Mouse (Mus musculus) mouse trophoblast stem cell (cell line): ENCODE data around the gene Ovol1.

Experiments used
- in situ Hi-C, 2 experiments: fragments of 300-500 bp; cut with MseI, MboI; formaldehyde crosslinking; loops; 2 replicates in 1 of 2; 3 replicates in 1 of 2; pipeline ENCODE4 v1.15.1; 2025

Gene Ovol1

DNA sequence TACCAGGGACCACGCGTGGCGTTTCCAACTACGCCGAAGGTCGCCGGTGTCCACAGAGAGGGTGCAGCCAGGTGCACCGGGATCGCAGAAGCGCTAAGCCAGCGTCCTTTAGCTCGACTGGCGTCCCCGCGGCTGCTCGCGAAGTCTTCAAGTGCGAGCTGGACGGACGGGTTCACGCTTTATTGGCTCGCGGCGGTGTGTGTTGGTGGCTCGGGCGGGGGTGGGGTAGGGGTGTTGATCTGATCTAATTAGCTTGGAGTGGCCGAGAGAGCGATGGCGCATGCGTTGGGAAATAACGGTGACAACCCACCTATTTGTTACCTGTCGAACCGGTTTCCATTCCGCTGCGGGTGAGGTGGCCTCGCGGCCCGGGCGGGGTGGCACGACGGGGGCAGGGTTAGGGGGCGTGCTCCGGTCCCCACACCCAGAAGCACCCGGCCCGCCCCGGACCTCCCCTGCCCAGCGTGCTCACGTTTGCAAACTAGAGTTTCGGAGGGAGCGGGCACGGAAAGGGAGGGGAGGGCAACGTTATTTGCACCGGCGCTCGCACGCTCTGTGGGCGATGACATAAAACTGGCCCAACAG, at the start of gene Ovol1:
Ovol1 (minus strand) TSS at position 190 of the 585 bp plus-strand sequence.
- in situ Hi-C loops = no loop called here

DNA sequence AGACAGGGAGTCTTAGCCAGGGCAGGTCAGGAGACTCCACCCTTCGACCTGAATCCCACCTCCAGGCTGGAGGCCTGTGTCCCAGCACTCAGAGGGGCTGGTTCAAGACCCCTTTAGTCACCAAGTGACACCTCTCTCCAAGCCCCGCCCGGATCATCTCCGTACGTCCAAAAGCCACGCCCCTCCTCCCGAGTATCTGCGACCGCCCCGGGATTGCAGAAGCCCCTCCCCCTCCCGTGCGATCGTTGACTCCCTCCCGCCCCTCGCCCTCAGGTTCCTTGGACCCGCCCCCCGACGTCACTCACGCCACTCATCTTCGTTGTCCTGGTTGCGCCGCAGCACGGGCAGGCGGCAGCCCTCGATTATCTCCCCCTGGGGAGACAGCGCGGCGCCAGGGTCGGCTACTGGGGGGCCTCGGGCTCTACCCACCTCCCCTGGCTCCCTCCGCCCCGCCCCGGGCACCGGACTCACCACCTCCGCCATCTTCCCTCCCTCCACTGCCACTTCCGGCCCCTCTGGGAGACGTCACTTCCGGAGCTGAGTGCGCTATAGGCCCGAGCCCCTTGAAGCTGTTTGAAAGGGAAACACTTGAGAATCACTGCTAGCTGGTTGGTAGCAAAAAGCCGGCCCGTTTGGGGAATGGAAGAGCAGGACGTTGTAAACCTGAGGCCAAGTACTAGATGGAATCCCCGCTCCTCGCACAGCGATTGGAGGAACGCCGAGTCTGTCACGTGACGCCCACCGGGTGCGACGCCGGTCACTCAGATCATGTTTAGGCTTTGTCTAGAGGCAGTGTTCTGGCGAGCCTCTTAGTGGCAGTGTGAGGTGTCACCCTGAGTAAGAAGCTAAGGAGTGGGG, 49.3 kb upstream of the Ovol1 start, which contains the start of gene Kat5:
Kat5 (minus strand) TSS at position 691 of the 858 bp plus-strand sequence.
- in situ Hi-C loops = no loop called here

DNA sequence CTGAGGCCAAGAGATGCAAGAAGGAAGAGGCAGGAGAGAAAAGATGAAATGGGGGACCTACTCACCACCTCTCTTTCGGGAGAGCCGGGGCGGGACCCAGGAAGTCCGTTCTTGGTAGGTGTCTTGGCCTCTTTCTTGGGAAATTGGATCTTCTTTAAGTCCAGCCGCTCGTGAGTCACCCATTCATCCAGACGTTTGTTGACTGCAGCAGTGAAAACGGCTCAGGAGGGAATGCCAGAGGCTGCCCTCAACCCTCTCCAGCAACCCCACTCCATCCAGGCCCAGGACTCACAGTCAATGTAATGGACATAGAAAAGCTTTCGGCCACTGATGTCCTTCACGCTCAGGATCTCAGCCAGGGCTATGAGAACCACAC, 48.7 kb upstream of the Ovol1 start:
- in situ Hi-C loops = no loop called here

DNA sequence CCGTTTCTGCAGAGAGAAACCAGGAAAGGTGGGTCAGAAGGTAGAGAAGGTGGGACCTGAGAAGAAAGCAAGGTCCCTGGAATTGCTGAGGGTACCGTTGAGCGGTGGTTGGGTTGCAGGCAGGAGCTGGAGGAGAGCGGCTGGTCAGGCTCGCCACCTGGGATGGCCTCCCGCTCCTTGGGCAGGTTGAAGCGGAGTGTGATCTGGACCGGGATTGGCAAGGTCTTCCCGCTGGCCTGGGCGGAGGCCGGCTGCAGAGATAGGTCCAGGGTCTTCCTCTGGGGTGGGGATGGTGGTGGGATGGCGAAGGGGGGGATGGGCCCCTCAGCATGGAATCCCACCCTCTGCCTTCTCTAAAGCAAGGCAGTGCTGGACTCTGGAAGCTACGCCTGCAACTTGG, 48.3 kb upstream of the Ovol1 start:
- in situ Hi-C loops = no loop called here

DNA sequence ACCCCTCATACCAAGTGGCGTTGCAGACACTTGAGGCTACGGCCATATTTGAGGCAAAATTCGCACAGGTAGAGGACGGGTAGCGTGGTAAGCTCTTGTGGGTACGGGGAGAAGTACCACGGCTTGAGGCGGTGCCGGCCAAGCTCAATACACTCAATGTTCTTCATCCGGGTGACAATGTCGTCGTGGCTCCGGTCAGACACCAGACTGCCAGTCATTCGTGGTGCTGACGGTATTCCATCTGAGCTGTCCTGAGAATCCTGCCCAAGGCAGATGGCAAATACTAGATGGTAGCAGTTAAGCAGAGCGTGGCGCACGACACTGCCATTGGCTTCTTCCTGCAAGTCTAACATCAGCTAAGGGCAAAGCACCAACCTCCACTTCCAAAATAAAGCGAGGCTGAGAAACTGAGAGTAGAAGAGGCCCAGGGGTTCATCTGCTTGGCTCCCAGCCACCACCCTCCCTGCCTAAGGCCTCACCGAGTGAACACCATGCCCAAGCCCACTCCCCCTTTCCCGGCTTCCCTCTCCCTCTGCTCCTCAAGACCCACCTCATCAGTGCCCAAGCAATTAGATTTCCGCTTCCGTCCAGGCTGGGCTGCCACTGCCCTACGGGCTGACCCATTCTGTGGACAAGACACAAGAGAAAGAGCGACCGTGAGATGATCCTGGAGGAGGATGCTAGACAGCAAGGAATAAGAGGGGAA, 47.4 kb upstream of the Ovol1 start:
- in situ Hi-C loops = no loop called here

DNA sequence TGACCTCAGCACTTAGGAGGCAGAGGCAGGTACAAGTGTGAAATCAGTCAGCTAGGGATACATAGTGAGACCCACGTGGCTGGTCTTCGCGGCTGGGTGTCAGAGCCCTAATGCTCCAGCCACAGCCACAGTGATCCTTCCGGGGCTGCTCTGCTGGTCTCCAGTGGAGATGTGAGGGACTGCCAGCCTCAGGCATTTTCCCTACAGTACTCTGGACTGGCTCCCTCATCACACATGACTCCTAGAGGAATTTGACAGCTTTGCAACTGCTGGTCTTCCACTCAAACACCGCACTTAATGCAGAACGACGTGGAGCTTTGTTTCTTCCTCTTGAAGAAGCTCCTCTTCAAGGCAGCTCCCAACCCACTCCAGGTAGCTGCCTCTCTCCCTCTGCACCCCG, 45.8 kb upstream of the Ovol1 start:
- in situ Hi-C loops = no loop called here

DNA sequence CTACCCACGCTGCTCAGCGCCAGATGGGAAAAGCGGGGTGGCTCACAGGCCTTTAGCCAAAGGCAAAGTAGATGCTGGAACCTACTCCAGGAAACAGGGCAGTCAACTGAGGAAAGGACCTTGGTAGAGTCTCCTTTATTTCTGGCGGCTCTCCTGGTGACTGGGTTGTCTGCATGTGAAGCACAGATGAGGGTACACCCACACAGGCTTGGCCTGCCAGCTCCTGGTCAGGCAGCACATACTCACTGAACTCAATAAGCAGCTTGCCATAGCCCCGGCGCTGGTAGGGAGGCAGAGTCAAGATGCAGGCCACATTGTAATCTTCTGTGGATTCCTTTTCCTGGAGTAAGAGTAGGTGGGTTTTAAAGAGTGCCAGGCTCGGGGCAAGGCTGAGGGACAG, 44.7 kb upstream of the Ovol1 start:
- in situ Hi-C loops = no loop called here

DNA sequence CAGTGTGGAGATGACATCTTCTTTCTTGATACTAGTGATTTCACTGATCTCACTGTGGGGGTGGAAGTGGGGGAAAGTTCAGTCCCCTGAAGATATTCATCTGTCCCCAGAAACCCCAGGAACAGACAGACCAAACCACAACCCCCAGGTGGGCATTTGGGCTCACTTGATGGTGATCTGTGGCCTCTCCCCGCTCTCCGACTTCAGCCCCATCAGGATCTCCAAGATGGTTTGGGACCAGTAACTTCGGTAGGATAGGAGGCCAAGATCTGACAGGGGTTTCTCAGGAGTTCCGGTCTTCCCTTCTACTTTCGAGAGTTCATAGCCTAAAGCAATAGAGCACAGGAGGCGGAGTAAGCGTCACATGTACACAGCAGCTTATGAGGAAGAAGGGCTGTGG, 43.2 kb upstream of the Ovol1 start:
- in situ Hi-C loops = no loop called here

DNA sequence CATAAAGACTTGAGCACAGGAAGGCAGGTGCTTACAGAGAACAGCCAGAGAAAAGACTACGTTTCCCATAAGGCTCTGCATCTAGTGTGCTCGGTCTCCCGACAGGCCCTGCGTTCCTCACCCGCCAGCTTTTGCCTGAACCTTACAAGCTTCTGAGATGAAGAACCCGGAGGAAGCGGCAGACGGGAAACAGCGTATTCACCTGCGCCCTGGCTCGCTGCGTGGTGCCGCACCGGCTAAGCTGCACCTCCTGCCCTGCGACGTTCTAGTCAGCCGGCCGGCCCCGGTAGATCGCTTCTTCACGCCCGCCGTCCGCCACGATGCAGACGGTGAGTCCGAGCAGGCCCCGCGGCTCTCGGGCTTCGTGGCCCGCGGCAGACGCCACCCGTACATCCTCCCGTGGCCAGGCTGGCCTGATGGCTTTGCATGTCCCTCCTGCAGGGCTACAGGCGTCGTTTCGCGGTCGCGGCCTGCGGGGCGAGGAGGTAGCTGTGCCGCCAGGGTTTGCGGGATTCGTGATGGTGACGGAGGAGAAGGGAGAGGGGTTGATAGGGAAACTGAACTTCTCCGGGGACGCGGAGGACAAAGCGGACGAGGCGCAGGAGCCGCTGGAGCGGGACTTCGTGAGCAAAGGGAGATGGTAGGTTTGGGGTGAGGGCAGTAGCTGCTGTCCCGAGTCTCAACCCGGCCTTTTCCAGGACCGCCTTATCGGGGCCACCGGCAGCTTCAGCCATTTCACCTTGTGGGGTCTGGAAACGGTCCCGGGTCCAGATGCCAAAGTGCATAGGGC, 41.5 kb upstream of the Ovol1 start, which contains the start of gene Rnaseh2c:
Rnaseh2c (plus strand) TSS at position 122 of the 790 bp plus-strand sequence.
- in situ Hi-C loops = no loop called here

DNA sequence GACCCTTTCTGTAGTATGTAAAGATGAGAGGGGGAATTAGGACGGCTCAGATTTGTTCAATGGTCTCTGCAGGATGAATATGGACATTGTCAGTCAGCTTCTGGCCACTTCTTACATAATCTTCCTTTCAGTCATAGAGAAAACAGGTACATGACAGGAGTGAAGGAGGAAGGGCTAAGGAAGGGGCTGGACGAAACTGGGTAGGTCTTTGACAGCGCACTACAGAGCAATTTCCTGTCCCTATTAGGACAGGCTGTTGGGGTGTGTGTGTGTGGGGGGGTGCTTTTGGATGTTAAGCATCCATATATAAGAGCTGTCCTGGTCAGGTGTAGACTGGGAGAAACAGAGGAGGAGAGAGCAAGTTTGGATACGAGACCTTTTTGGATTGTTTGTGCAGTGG, 38.8 kb upstream of the Ovol1 start:
- in situ Hi-C loops = no loop called here

DNA sequence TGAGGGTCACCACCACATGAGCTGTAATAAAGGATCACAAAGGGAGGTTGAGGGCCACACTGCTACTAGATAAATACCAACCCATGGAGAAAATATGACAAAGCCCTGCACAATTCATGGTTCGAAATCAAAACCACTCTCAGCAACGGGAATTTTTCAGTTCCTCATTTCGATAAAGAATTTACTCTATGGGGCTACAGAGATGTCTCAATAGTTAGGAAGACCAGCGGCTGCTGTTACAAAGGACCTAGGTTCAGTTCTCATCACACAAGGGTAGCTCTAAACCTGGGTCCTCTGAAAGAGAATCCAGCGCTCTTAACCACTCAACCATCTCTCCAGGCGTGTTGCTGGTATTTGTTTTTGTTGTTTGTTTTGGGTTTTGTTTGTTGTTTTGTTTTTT, 31.4 kb upstream of the Ovol1 start:
- in situ Hi-C loops = no loop called here

DNA sequence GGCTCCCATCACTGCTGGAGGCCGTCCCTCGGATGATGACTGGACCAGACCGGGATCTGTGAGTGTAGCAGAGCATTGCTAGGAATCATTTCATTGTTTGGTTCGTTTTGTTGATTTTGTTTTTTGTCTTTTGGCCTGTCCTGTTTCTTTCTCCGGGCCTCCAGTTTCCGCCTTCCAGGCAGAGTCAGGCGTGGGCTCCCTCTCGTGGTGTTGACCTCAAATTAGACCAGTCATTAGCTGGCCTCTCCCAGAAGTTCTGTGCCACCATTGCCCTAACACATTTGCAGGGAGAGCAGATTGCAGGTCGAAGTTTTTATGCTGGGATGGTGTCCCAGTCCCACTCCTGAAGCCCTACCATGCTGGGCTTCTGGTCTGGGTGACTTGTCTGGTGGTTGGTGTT, 28.7 kb upstream of the Ovol1 start:
- in situ Hi-C loops = no loop called here

DNA sequence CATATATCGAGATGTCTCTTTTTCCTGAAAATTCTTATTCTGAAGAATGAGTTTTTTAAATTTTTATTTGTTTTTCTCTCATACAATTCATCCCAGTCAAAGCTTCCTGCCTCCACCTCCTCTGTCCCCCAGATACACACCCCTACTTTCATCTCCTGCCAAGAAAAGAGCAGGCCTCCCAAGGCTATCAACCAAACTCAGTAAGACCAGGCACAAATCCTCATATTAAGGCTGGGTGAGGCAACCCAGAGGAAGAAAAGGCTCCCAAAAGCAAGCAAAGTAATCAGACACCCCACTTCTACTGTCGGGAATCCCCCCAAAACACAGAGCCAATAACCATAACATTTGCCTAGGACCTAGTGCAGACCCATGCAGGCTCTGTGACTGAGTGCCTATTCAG, 21.5 kb upstream of the Ovol1 start:
- in situ Hi-C loops = no loop called here

DNA sequence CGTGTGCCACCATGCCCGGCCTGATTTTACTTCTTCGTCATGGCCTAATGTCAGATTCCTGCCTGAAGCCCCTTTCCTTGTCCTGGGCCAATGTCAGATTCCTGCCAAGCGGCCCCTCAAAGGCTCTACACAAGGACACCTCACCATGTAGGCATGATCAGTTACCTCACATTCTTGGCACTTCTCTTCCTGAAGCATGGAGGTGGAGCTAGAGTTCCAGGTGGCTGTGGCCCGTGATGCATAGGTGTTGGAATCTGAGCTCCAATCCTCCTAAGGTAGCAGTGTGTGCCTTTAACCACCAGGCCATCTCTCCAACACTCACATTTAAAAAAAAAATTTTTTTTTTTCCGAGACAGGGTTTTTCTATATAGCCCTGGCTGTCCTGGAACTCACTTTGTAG, 20.3 kb upstream of the Ovol1 start:
- in situ Hi-C loops = no loop called here

DNA sequence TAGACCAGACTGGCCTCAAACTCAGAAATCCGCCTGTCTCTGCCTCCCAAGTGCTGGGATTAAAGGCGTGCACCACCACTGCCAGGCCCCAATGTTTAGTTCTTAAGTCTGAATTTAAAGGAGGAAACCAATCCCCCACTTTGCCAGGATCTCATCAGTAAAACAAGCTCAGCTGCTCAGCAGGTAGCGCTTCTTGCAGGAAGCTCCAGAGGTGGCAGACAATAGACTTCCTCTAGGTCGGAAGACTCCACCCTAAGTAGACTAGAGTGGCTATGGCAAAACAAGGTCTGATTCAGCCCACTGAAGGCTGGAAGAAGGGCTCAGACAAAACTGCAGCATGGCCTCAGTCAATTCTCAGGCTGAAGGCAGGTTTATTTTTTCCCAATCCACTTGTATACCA, 19.5 kb upstream of the Ovol1 start:
- in situ Hi-C loops = no loop called here

DNA sequence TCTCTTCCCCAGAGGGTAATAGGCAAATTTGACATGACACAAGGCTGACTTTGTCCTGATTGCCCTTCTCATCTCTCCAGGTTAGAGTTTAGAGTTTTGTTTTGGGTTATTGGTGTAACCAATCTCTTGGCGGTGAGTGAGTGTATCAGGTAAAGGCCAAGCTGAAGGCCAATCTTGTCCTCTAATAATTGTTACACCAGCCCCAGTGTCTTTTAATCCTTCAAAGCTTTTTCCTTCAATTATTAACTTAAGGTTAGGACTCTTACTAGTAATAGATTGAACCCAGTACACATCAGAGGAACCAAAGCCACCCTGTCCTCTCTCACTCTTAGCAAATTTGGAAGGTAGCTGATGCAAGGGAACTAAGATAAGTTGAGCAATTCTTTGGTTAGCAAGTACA, 14.9 kb upstream of the Ovol1 start:
- in situ Hi-C loops = no loop called here

DNA sequence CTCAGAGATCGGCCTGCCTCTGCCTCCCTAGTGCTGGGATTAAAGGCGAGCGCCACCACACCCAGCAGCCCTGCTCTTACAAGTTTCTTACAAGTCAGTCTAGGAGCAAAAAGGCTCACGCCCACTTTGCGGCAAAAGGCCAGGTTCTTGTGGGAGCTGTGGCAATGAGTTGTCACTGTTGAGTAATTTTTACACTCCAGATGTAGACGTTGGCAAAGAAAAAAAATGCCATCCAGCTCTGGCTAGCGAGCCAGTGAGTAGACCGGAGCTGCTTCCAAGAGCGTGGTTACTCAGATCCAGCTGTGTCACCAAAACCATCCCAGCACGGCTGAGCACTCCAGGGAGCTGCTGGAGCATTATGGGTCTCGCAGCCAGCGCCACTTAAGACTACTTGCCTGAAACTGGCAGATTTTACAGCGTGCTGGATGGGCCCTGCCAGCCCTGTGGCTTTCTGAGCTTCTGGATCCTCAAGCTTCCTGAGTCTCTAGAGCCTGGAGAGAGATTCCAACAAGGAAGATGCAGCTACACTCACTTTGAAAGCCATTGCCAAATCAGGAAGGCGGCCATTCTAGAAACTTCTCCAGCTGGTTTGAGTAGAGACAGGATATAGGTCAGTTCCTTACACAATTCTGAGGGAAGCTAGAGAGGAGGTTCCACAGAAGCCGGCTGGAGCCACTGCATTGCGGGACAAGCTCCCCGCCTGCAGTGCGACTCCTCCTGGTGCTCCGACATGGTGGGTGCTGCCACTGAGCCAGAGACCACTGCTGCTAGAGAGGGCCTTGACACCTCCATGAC, 12.1 kb upstream of the Ovol1 start:
- in situ Hi-C loops = no loop called here

DNA sequence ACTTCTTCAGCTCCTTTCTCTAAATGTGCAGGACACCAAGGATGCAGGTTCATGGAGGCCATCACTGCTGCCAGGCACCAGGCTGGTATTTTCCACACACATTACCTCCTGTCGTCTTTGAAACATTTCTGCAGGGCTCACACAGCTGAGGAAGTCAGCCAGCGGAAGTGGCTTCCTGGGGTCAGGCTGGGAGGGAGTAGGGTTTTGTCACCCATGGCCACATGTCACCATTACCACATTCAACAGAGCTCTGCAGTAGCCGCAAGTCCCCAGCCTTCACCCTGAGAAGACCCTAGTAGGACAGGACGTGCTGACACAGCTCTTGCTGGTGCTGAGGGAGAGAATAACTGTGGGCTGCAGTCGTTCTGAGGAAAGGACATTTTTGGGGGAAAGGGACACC, 11.4 kb upstream of the Ovol1 start:
- in situ Hi-C loops = no loop called here

DNA sequence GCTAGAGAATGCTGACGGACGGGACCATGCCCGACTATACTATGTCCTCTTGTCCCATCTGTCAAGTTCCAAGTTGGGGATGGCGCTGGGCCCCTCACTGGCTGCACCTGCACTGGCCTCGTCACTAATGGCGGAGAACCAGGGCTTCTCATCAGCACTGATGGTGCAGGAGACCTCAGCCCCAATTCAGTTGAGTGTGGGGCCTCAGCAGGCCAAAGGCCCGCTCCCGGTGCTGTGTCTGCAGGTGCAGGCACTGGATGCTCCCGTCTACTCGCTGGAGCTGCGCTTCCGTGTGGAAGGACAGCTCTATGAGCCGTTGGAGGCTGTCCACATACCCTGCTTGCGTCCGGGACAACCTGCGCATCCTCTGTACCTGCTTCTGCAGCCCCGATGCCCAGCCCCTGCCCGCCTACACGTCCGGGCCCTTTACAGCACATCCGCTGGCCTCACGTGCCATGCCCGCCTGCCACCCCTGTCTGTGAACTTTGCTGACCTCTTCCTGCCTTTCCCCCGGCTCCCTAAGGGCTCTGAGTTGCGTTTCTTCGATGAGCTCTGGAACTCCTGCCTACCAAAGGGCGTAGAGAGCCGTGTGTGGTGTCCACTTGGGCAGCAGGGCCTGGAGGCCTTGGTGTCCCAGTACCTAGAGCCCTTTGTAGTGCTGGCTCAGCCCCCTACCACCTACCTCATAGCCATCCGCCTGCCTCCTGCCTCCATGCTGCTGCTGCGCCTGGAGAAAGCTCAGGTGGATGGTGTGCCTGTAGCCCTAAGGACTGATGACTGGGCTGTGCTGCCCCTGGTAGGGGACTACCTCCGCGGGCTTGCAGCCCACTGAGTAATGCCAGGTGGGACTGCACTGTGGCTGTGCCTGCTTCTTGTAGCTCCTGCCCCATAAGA, 10.2 kb upstream of the Ovol1 start:
- in situ Hi-C loops = no loop called here

DNA sequence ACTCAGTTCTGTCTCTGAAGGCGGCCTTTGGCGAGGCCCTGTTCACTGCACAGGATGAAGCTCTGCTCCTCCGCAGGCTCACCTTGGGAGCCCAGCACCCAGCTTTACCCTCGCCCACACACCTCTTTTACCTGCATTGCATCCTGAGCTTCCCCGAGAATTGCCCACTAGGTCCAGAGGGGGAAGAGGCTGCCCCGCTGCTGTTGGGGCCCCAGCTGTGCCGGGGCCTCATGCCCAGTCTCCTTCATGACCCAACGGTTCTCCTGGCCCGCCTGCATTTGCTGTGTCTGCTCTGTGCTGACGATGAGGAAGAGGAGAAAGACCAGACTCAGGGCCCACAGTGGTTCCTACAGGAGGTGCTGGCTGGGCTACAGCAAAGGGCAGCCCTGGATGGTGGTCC, 9.1 kb upstream of the Ovol1 start:
- in situ Hi-C loops = loop anchor here (5.0 kb wide), 2 partner anchors 37 to 42 kb away; no protein-coding TSS in a partner anchor
